Mouse (Mus musculus) fibroblast of lung, adult 2 months (primary cell): ENCODE data around the gene Mast4.

Source experiments
- DNase-seq: peaks from one replicate; pipeline ENCODE4 v3.0.0-alpha.2; 2011; ENCODE audit warnings: low read depth

The Mast4 gene

DNA sequence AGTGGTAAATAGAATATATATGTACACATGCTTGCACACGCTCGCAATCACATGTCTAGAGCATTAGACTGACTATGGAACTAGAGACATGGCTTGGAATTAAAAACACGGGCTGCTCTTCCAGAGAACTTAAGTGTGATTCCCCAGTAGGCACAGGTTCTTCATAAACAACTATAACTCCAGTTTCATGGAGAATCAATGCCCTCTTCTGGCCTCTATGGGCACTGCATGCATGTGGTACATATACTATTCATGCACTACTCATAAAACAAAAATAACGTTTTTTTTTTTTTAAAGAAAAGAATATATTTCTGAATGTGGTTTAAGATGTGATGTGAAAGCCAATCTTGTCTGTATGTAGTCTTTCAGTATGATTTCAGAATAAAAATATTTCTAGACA lies 349.7 kb downstream of the Mast4 start:
- no peak for DNase-seq

DNA sequence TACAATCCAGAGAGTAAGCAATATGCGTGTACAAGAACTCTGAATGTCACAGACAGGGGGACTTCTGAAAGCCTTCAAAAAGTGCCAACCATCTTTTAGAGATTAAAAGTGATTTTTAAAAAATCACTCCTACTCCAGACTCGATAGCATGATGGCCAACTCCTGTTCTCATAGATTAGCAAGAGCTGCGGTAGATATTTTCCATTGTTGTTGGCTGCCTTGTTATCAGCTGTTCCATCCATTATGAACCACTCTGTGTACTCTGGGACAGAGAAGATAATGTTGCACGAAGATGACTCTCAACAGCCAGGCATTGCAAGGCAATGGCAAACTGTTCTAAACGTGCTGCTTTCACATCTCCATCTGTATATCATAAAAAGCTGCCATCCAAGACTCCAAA lies 360.4 kb downstream of the Mast4 start:
- DNase-seq, result no peak

DNA sequence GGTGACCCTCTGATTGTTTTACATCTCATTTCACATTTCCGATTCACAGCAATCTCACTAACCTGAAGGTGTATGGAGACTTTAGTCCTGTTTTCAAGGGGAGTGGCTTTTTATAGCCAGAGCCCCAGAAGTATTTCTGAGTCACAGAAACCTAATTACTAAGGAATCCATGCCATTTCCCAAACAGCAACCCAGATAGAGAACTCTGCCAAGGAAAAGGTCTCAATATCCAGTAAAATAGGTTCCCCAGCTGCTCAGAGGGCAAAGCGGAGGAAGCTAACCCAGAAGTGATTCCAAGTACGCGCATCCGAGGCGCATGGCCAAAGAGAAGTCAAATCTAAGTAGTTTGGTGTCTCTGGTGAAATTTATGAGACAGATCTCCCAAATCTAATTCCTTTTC lies 370.8 kb downstream of the Mast4 start:
- DNase-seq, result no peak

DNA sequence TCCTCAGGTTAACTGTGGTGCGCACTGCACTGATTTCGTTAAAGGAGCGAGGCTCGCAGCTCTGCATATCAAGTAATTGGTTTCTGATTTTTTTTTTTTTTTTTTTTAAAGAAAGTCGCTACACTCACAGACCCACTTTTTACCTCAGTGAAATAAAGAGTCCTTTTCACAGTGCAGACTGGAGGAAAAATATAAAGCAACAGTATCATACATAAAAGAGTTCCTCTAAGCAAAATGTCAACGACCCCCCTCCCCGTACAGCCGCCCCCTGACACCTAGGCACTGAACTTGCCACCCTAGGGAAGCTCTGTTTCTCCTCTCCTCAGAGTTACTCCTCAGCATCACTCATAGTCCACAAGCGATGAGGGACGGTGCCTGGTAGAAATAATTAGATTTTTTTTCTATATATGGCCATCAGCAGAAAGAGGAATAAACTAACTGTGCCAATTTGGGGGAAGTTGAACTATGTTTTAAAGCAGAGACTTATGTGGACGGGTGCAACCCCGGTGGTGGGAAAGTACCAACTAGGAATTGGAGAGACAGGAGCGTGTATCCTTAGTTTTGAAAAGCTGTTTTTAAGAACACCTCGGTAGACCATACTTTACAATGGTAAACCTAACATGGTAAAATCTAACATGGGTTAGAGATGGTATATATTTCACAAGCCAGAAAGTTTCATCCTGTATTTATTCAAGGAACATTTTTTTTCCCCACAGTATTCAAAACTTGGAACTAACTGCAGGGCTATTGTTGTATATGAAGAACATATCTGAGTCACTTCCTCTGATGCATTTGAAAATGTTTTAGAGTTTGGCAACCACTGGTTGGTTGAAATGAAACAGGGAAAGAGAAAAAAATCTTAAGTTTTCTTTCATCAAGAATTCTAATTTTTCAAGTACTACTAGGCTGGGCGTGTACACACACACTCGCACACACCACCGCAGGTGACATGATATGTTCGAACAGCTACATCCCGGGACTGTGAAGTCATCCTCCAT lies 375.7 kb downstream of the Mast4 start:
- DNase-seq, result no peak

DNA sequence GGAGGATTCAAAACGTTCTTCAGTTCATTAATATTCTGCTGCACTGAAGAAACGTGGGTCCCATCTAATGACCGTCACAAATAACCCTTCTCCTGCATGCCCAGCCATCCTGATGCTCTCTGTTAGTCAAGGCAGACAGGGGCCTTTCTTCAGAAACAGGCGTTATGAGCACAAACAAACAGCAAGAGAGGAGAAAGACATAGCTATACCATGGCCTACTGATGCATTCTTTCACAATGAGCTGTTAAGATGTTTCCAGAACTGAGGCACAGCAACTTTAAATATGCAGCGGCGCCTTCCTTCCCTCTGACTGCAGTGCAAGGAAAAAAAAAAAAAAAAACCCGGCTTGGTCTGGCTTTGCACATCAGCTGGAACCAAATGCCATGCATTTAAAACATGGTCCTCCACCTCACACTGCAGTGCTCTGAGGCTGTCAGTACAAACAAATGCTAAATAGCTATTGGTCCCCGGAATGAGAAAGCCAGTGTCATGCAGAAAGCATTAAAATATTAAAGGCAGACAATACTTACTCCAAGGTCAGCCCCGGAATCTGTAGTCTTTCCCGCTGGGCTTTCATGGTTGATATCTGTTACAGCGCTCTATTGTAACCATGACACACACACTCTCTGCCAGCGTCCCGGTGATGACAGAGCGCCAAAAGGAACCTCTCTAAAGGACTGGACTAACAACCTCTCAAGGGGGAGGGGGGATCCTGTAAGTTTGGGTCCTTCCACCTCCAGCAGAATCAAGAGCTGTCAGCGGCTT lies 376.6 kb downstream of the Mast4 start:
- DNase-seq, result no peak

DNA sequence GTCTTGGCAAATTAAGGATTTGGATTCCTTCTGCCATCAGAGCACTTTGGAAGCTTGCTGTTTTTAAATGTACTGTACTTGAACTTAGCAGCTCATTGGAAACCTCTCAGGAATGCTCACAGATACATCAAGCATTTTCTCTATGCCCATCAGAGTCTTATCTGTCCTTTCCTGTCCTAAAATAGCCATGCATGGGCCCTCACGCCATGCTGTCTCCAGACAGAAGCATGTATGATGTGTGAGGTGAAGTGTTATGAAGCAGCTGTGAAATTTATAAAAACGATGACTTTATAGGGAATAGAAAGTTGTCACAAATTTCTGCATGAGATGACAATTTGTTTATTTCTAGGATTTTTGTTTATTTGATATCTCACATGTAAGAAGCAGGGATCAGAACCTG lies 378.8 kb downstream of the Mast4 start:
- no peak for DNase-seq

DNA sequence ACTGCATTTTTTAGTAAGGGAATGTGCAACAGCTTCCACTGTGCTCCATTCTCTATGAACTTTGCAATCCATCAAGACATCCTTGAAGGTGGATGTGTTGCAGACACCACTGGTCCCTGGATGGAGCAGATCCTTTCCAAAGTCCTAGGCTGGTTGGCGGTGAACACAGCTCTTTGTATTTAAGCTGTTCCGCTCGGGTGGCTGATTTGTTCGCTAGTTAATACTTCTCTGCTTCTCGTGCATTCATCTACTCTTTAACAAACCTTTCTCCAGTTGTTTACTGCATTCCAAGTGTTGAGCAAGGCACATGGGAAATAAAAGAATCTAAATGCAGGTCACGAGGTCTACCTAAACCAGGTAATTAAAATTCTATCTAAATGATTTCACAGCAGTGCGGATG lies 384.5 kb downstream of the Mast4 start:
- DNase-seq, result no peak

DNA sequence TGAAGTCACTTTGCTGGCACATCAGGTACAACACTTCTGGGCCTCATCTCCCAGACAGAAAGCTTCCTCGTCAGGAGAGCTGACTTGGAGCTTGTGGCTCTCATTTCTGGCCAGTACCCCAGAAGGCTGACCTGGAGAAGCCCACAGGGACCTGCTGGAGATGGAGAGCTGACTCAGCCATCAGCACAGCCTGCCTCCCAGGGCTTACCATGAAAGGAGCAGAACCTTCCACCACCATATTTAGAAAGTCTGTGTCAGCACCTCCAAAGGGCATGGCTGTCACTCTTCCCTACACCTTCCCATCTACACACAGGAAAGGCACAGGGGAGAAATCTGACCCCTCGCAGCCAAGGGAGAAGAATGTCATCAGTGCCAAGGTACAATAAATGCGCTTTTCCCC lies 385.3 kb downstream of the Mast4 start:
- no peak for DNase-seq

DNA sequence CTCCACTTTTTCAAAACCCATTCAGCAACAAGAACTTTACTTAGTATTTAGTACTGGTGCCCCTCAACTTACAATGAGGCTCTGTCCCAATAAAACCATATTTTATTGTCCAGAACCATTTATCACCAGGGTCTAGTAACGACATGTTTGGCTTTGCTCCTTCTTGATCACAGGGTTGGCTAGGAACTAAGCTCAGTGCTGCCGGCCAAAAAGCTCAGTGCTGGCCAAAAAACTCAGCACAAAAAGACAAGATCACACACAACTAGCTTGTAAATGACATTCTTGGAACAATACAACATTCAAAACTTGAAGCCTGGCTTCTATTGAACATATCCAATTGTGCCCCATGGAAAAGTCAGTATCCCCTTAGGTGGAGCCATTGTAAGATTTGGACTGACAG lies 386.8 kb downstream of the Mast4 start:
- DNase-seq, result no peak

DNA sequence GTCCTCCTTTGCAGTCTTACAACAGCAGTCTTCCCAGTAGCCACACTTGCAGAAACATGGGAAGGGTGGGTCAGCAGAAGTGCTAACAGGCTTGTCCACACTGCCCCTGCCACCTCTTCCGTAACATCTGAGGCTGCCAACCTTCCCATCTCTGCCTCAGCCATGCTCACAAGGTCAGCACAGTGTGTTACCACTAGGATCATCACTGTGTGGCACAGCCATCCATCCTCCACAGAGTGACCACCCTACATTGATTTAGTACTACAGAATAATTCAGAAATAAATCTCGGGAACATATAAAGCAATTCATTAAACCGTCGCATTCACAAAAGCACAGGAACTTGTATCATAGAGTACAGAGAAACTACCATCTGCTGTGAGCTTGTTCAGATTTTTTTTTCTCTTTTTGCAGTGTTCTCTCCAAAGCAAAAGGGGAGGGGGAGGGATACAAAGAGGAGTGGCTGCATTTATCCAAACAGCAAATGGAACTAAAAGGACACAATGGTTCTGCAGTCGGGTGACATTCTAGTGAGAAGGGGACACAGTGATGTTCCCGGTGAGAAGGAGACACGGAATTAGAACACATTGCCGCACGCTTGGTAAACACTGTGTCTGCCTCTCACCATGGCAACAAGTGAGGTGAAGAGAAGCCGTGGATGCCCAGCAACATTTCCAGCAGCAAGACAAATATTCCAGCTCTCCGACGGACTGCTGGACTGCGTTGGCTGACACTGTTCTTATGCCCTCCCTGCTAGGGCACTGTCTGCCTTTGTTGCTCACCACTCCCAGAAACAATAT lies 388.1 kb downstream of the Mast4 start:
- DNase-seq, result no peak

DNA sequence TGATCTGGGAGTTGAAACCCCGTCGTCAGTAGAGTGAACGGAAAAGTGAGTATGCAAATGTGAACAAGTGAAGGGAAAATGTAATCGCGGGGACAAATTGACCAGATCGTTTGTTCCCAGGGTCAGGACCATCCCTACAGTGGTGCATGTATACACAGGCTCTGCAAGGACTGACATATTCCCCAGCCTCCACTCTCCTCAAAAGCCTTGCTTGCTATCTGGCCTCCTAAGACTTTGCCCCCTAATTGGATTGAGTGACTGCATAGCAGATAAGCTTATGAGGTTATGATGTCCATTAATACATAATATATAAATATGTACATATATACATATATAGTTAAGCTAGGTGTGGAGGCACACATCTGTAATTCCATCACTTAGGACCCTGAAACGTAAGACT lies 388.8 kb downstream of the Mast4 start:
- DNase-seq, result no peak

DNA sequence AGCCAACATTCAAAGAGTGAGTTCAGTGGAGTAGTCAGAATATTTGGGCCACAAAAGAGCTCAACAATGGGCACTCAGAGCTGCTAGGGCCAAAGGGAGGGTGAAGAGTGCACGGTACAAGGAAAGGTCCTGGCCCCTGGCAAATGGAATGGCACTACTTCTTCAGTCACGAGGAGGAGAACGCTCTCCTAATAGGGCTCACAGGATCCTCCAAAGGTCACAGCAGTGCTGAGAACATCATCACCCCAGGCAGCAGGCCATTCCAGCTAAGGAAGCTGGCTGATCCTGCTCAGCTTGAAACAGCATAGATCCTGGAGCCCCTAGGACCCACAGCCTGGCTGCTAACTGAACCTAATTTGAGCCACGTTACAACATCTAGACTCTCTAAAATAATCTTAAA lies 389.8 kb downstream of the Mast4 start:
- no peak for DNase-seq

DNA sequence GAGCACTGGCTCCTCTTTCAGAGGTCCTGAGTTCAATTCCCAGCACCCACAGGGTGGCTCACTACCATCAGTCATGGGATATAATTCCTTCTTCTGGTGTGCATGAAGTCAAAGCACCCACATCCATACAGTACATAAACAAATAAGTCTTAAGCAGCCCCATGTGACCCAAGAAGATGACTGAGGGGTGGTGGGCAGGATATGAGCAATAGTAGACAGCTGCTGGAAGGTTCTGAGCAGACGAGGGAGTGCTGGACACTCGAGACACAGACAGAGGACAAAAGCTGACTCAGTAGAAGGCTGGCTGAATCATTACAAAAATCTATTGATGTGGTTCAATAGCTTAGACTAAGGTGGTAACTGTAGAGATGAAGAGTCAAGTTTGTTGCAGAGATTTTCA lies 391.7 kb downstream of the Mast4 start:
- no peak for DNase-seq

DNA sequence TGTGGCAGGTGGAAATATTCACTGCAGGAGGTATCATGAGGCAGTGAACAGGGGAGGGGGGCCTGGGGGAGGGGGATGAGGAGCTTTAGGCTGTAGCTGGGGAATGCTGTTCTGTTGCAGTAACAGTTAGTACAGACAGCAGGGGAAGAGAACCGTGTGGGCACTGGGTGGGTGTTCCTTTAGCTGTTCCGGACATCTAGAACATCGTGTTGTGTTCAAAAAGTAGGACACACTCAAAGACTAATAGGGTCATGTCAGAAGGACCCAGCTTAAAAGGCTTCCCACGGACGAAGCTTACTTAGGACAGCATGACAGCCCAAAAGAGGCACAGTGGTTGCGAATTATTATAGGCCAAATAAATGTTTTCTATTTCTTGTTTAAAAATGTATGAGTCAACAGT lies 393.8 kb downstream of the Mast4 start:
- no peak for DNase-seq

DNA sequence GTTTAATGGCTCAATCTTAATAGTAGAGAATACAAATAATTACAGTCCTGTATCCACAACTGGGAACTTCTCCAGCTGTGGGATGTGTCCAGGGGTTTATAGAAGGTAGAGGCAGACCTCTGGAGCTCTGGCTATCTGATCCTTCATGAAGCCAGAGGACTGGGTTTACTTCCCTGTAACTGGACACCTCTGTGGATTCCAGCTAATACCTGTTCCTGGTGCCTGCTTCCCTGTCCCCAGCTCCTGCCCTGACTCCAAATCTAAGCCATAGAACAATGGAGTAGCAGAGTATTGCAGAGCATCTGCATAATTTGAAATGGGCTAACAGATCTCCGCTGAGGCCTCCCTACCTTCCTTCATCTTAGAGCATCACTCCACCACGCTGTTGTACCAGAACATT lies 398.1 kb downstream of the Mast4 start:
- DNase-seq, result no peak

DNA sequence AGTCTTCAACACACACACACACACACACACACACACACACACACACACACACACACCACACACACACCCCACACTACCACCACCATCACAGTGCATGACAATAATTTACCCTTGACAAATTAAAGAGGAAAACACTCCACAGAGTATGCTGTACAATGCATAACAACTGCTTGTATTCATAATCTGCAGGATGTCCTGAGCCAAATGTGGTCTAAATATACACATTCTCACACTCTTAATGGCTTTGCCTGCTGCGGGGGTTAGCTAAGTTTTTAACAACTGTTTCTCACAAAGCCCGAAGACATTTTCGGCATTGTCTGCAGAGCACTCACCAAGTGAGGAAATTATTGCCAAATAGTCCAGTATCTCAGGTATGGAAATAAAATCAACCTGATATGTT lies 398.5 kb downstream of the Mast4 start:
- DNase-seq, result no peak

DNA sequence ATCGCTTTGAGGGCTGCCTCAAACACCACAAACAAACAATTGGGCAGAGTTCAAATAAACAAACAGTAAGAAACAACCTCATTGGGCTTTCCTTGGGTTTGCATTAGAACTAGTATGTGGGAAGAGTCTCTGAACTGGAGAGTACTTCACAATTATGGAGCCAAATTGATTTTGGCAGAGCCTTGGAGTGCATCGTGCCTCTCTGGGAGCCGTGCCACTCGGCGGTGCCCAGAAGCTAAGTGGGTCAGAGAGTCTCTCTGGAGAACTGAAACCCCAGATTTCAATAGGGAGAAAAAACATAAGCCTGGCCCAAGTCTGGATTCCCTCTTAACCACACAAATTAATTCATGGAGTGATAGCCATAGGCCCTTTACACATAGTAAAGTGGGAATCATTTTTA lies 400.6 kb downstream of the Mast4 start:
- DNase-seq, result peak; percentile 57

DNA sequence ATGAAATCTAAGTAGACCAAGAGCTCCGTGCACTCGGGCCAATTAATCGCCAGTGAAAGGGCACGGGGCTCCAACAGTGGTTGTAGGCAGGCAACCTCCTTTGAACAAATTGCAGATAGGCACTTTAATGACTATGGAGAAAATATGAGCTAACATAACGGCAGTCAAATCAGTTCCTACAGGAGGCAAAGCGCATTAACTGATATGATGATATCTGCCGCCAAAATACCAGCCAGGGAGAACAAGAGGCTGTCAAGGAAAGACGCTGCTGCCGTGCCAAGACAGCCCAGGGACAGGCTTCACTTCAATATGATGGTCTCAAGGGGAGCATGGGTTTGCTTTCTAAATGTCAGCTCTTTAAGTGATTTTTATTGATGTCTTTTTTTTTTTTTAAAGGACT lies 401.9 kb downstream of the Mast4 start:
- no peak for DNase-seq

DNA sequence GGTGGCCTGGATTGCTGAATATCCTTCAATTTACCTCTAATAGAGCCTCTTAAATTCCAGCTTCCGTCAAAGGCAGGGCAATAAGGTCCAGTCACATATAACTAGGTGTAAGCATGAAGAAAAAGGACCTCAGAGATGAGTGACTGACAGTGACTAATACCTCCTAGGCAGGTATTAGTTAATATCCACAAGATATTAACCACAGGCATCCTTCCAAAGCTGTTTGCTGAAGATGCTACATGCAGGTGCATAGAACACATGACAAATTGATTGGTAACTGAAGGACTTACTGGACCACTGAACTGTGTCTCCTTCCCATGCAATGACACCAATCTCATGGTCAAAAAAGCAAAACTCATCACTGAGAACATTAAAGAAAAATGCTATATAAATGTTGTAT lies 402.3 kb downstream of the Mast4 start:
- no peak for DNase-seq

DNA sequence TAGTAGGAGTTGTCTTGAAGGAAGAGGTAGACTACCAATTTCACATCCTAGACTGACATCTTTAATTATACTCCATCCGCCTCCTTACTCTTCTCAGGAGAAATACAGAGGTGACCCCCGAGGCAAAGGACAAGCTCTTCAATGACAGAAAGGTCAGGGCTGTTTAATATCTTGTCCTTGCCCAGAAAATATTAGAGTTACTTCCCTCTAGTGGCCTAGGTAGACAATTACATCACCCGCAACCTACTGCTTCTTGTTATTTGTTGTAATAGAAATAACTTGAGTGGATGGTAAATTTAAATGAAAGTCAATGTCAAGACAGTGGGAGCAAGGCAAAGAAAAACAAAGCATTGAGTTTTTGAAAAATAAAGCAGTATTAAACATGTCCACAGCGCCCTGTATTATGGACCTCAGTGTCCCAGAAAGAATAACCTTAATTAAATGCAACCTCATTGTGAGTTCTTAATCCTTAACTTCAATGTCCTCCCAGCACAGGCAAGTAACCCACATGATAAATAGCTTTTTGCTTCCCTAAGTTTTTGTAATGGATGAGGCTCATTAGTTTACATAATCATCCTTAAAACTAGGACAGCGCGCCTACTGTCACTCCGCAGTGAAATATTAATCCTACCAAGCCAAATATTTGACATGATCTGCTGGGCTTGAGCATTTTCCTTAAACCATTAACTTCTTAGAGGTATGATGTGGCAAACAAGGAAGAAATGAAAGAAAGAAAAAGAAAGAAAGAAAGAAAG lies 408.3 kb downstream of the Mast4 start:
- DNase-seq, result no peak

DNA sequence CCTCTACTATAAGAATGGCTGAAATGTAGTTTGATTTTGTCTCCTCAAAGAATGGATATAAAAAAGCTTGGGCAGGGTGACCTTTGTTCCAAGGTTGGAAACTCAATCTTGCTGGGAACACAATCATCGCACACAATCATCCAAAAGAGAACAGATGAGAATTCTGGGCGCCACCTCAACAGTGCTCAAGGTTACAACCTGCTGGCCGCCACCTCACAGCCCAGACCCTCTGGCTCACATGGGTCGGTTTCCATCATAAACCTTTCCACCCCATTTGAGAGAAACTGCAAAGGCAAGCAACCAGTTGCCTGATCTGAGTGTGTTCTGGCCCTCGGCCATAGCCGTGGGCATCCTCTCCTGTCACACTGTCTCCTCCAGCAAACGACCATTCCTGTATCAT lies 414.6 kb downstream of the Mast4 start:
- no peak for DNase-seq

DNA sequence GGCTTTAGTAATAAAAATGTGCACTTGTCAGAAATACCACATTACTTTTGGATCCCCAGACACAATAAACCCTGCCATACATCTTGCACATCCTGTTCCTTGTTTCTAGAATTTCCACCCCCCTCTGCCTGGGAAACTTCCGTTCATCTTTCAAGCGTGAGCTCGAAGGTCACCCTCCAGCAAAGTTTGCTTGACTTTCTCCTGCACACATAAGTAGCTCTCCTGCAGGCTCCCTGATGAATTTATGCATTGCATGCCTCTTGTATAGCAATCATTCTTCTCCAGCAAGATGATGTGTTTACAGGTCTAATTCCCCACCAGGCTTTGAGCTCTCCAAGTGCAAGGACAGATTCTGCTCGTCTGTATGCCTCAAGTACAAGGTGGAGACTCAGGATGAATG lies 415.7 kb downstream of the Mast4 start:
- DNase-seq, result no peak
